Mouse (Mus musculus): ENCODE data around the gene Abca7.

The Abca7 gene

GRCm38 (mm10) chr10:79985334-79986231 lies 10.7 kb upstream of the Abca7 start:
- 0 out of 2 replicates have a peak, but pooled peaks have one; percentile 17 for TF ChIP-seq GATA4 (IDR thresholded peaks at IDR 0.05; ENCODE audit: insufficient replicate concordance, low read length)

- no peak for TF ChIP-seq GATA4 (IDR thresholded peaks at IDR 0.05; ENCODE audit: insufficient replicate concordance, low read length)
These were observed 9.9 kb upstream of the Abca7 start for GRCm38 (mm10) chr10:79986232-79986878.

GRCm38 (mm10) chr10:79986963-79987362 lies 9.3 kb upstream of the Abca7 start:
- no peak for TF ChIP-seq GATA4 (IDR thresholded peaks at IDR 0.05; ENCODE audit: insufficient replicate concordance, low read length)

- no peak for TF ChIP-seq GATA4 (IDR thresholded peaks at IDR 0.05; ENCODE audit: insufficient replicate concordance, low read length)
These were observed 8.4 kb upstream of the Abca7 start for GRCm38 (mm10) chr10:79987771-79988505.

GRCm38 (mm10) chr10:79988506-79989271 lies 7.6 kb upstream of the Abca7 start, which contains the start of gene Cnn2:
TSS of gene Cnn2 (plus strand) at chr10:79988584.
- no peak for TF ChIP-seq GATA4 (IDR thresholded peaks at IDR 0.05; ENCODE audit: insufficient replicate concordance, low read length)

DNA sequence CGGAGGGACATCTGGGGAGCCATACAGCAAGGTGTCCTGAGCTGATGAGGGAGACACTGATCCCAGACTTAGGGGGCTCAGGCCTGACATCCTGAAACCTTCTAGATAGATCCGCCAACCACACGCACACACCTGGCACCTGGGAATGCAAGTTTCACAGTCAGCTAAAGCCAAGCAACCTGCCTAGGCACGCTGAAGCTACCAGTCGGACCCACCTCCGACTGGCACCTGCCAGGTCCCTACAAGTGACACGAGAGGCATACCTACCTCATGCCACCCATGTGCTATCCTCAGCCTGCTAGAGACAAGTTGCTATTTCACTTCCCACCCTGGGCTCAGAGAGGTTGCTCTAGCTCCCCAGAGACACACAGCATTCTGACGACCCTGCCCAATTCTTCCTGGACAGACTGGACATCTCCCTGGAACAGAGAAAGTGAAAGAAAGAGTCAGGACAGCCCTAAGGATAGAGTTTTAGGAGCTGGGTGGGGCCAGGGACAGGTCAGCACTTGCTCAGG lies 7.0 kb upstream of the Abca7 start:
- TF ChIP-seq GATA4 (IDR thresholded peaks at IDR 0.05; ENCODE audit: insufficient replicate concordance, low read length) = no peak

GRCm38 (mm10) chr10:79989870-79990269 lies 6.4 kb upstream of the Abca7 start:
- TF ChIP-seq GATA4 (IDR thresholded peaks at IDR 0.05; ENCODE audit: insufficient replicate concordance, low read length) = no peak

DNA sequence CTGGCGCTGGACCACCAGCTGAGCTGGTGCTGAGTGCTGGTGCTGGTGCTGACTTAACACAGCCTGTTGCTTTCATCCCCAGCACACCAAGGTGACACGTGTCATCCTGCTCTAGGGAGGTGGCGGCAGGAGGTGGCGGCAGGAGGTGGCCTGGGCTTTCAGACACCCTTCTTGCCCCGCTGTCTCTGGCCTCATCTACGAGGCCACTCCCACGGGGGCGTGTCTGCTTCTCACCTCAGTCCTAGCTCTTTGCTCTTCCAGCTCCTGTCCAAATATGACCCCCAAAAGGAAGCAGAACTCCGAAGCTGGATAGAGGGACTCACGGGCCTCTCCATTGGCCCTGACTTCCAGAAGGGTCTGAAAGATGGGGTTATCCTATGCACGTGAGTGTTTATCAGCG lies 5.2 kb upstream of the Abca7 start:
- no peak for TF ChIP-seq GATA4 (IDR thresholded peaks at IDR 0.05; ENCODE audit: insufficient replicate concordance, low read length)

DNA sequence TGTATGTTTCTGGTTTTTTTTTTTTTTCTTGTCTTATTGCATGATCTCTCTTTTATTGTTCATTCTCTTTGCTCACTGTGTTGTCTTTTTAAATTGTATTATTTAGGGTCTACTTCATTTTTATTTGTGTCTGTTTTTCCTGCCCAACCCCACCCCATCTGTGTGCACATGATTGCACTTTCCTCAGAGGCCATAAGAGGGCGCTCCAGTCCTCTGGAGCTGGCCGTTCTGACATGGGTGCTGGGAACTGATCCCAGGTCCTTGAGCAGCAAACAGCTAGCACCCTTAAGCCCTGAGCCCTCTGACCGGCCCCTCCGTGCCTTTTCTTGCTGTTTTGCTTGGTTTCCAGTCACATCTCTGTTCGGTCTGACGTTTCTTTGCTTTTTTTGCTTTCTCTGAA lies 4.7 kb upstream of the Abca7 start:
- TF ChIP-seq GATA4 (IDR thresholded peaks at IDR 0.05; ENCODE audit: insufficient replicate concordance, low read length) = no peak

DNA sequence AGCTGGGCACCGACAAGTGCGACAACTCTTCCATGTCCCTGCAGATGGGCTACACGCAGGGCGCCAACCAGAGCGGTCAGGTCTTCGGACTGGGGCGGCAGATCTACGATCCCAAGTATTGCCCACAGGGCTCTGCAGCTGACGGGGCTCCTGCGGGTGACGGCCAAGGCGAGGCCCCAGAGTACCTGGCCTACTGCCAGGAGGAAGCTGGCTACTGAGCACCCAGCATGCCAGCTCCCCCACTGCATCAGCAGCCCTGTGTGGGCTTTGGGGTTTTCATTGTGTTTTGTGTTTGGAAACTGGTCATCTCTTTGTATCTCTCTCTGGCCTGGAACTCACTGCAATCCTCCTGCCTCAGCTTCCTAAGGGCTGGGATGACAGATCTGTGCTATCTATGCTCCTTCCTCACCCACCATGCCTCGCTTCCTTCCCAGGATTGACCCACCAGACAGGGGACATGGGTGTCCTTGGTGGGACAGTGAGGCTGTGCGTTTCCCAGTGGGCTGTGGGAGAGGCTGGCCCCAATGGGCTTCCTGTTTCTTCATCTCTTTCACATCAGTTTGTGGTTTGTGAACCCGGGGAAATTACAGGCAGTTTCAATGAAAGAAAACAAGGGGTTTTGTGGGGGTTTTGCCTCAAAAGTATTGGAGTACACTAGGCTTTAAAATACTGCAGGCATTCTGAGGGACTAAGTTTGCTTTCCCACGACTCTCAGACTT lies 1.7 kb upstream of the Abca7 start:
- TF ChIP-seq GATA4 (IDR thresholded peaks at IDR 0.05; ENCODE audit: insufficient replicate concordance, low read length) = no peak

DNA sequence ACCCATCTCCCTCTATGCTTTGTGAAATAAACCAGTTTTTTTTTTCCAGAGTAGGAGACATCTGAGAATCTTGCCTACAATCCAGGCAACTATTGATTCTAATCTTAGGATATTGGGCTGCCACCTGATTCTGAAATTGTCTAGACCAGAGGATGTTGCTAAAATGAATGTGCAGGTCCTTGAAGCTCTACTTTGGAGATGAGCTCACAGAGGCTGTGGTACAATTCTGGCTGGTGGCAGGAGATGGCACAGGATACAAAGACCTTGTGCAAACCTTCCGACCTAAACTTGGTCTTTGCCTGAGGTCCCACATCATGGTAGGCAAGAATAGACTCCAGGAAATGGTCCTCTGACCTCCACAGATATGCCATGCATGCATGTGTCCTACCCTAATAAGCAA lies 658 bp upstream of the Abca7 start:
- no peak for TF ChIP-seq GATA4 (IDR thresholded peaks at IDR 0.05; ENCODE audit: insufficient replicate concordance, low read length)

GRCm38 (mm10) chr10:79997034-79997760 lies 903 bp downstream of the Abca7 start:
- TF ChIP-seq GATA4 (IDR thresholded peaks at IDR 0.05; ENCODE audit: insufficient replicate concordance, low read length) = no peak

DNA sequence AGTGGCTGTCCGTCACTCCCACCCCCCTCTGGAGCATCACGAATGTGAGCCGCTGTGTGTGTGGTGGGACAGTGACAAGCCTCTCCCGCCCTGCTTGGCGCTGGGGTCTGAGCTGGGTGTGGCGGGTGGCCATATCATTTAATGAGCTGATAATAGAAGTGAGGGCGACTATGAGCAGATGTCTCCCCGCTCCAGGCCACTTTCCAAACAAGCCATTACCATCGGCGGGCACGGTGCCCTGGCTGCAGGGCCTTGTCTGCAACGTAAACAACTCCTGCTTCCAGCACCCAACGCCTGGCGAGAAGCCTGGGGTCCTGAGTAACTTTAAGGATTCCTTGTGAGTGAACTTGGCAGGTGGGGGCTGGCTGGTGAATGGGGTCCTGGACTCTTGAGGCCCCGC lies 1.5 kb downstream of the Abca7 start:
- no peak for TF ChIP-seq GATA4 (IDR thresholded peaks at IDR 0.05; ENCODE audit: insufficient replicate concordance, low read length)
